Mouse (Mus musculus) small intestine, adult 2 months (tissue): Measurements from ENCODE around the gene Asgr2.

ENCODE experiments used
- CTCF ChIP-seq: fragments of 200-500 bp; IDR thresholded peaks from 2 replicates; pipeline ENCODE4 v1.5.1; 2012; ENCODE audit warnings: low read depth, mild to moderate bottlenecking, control low read depth, inconsistent platforms, low read length, moderate library complexity, mixed read lengths; ENCODE audit not compliant: insufficient replicate concordance, insufficient read length; ENCODE audit errors: extremely low read depth
- POLR2A ChIP-seq: fragments of 200-500 bp; IDR thresholded peaks from 2 replicates; pipeline ENCODE4 v1.6.1; 2012; ENCODE audit warnings: low read depth, mild to moderate bottlenecking, control low read depth, inconsistent platforms, low read length, moderate library complexity

DNA sequence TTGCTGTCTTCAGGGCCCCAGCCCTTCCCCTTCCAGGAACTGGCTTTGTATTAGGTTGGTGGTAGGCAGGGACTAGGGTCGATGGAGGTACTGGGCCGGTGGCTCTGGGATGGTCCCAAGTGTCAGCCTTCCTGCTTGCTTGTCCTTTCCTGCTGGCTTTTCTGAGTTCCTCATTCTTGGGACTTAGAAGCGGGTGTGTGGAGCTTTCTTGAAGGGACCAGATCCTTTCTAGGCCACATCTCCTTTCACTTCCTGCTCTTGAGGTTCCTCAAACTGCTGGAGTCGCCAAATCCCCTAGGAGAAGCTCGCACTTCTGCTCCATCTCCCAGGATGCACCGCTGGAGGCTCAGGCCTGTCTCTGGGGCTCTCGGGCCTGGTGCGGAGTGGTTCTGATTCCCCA is 7.9 kb upstream of the Asgr2 start:
- TF ChIP-seq POLR2A: no peak
- TF ChIP-seq CTCF: no peak
